Mouse (Mus musculus) liver, embryonic 14.5 days (tissue): ENCODE measurements around the gene Arhgap44.

Experiments
- CTCF ChIP-seq: IDR thresholded peaks from 2 replicates; pipeline ENCODE4 v1.5.1; 2016; ENCODE audit warnings: antibody characterized with exemption, low read depth, control low read depth
- EP300 ChIP-seq: IDR thresholded peaks from 2 replicates; pipeline ENCODE4 v1.6.1; 2016; ENCODE audit warnings: antibody characterized with exemption, low read depth

DNA sequence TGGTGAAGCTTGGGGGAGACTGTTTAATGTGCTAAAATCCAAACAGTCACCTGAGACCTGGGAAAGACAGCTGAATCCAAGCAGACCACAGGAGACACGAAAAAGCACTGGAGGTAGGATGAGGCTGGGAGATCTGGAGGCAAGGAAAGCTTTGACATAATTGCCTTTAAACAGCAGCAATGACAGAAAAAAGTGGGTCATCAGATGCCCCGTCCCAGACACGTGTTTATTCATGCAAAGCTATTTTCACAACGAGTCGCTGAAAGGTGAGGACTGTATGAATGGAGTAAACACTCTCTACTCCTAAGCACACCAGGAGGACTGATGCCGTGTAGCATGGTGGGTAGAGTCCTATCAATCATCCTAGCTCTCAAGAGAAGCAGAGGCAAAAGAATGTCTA, 47.0 kb downstream of the Arhgap44 start:
- TF ChIP-seq CTCF (no peak), EP300 (no peak)
